Mouse (Mus musculus): Measurements from ENCODE around the gene Cxcl1. TPM values are rescaled to one million over a fixed set of nuclear protein-coding genes. Genes with fewer than 3 reads are reported as not detected.

Gene Cxcl1
- total and polyA plus RNA-seq, 3 experiments = 0.40 to 1.8 (median 0.73) TPM

Other genes starting within 250 kb of the Cxcl1 start
- not detected for gene Cxcl5, start 131.9 kb upstream of the Cxcl1 start, total RNA-seq (2021)
- 0.07 TPM in 1 of 2 replicates, not detected in the other for gene Cxcl5, start 131.9 kb upstream of the Cxcl1 start, polyA plus RNA-seq (2012; rRNA removed)
- gene Ppbp, start 122.7 kb upstream of the Cxcl1 start, total RNA-seq (2021) = 1 to 10 TPM; 2.2 to 3.2 TPM
- gene Ppbp, start 122.7 kb upstream of the Cxcl1 start, polyA plus RNA-seq (2012; rRNA removed) = 0.39 and 0.94 TPM in 2 replicates
- gene Pf4, start 118.8 kb upstream of the Cxcl1 start, total RNA-seq (2021) = 10 to 100 TPM in 1 of 2 experiments, 1 to 10 TPM in 1; 9.5 to 17.8 TPM
- 9.5 and 17.9 TPM in 2 replicates for gene Pf4, start 118.8 kb upstream of the Cxcl1 start, polyA plus RNA-seq (2012; rRNA removed)
- gene Cxcl3, start 105.1 kb upstream of the Cxcl1 start, total RNA-seq (2021) = not detected
- gene Cxcl3, start 105.1 kb upstream of the Cxcl1 start, polyA plus RNA-seq (2012; rRNA removed) = 0.10 TPM in 1 of 2 replicates, not detected in the other
- gene Cxcl15, start 96.7 kb upstream of the Cxcl1 start, total RNA-seq (2021) = not detected
- not detected in 2 replicates for gene Cxcl15, start 96.7 kb upstream of the Cxcl1 start, polyA plus RNA-seq (2012; rRNA removed)
- gene Cxcl2, start 12.6 kb downstream of the Cxcl1 start, total RNA-seq (2021) = under 1 TPM in 1 of 2 experiments, not detected in 1; 0.35 TPM
- gene Cxcl2, start 12.6 kb downstream of the Cxcl1 start, polyA plus RNA-seq (2012; rRNA removed) = 1.9 TPM in 2 replicates
- gene Mthfd2l, start 39.9 kb downstream of the Cxcl1 start, total RNA-seq (2021) = 10 to 100 TPM; 14.2 to 20.4 TPM
- gene Mthfd2l, start 39.9 kb downstream of the Cxcl1 start, polyA plus RNA-seq (2012; rRNA removed) = 29.0 and 64.4 TPM in 2 replicates
- gene Epgn, start 136.2 kb downstream of the Cxcl1 start, total RNA-seq (2021) = not detected
- not detected in 2 replicates for gene Epgn, start 136.2 kb downstream of the Cxcl1 start, polyA plus RNA-seq (2012; rRNA removed)
- not detected for gene Ereg, start 183.4 kb downstream of the Cxcl1 start, total RNA-seq (2021)
- gene Ereg, start 183.4 kb downstream of the Cxcl1 start, polyA plus RNA-seq (2012; rRNA removed) = not detected in 2 replicates
- not detected for gene Areg, start 248.4 kb downstream of the Cxcl1 start, total RNA-seq (2021)
- gene Areg, start 248.4 kb downstream of the Cxcl1 start, polyA plus RNA-seq (2012; rRNA removed) = not detected in 2 replicates